Mouse (Mus musculus) ovary, adult 2 months (tissue): Measurements from ENCODE around the gene Vmn2r51. TPM values are rescaled to one million over a fixed set of nuclear protein-coding genes. Genes with fewer than 3 reads are reported as not detected.

Experiments
- polyA plus RNA-seq: library from polyadenylated mRNA; depleted of rRNA; stranded (reverse); fragments of >200 nt; gene quantifications from 2 replicates; pipeline ENCODE4 v1.2.3, GENCODE M21; 2012; rRNA removed

Gene Vmn2r51
- not detected in 2 replicates for polyA plus RNA-seq

GRCm38 (mm10) chr7:10105641-10106040 lies at the start of gene Vmn2r51:
Gene Vmn2r51, minus strand, starts transcription at chr7:10105741.

GRCm38 (mm10) chr7:10053196-10053595 lies 52.3 kb downstream of the Vmn2r51 start, which contains the start of gene Vmn2r50:
Gene Vmn2r50, minus strand, starts transcription at chr7:10053296.

Other genes with a start within 250 kb of the Vmn2r51 start
- not detected in 2 replicates for gene Vmn2r48, start 152.2 kb downstream of the Vmn2r51 start, polyA plus RNA-seq
- not detected in 2 replicates for gene Vmn2r49, start 113.5 kb downstream of the Vmn2r51 start, polyA plus RNA-seq
- gene Vmn2r50, start 52.4 kb downstream of the Vmn2r51 start, polyA plus RNA-seq: not detected in 2 replicates
- gene Vmn2r52, start 70.8 kb upstream of the Vmn2r51 start, polyA plus RNA-seq: not detected in 2 replicates
- gene Vmn1r66, start 172.3 kb upstream of the Vmn2r51 start, polyA plus RNA-seq: not detected in 2 replicates